Mouse (Mus musculus) MEL (cell line): ENCODE data around the gene Loxl1. TPM values are rescaled to one million over a fixed set of nuclear protein-coding genes. Genes with fewer than 3 reads are reported as not detected.

Experiments used
- DNase-seq: peaks from one replicate; pipeline ENCODE4 v3.0.0; 2011; ENCODE audit warnings: low read depth, low spot score
- H3K27ac ChIP-seq: 2 replicates; pipeline ENCODE4 v1.5.1; 2012; ENCODE audit warnings: low read depth, mild to moderate bottlenecking, control low read depth, low read length, moderate library complexity; ENCODE audit not compliant: control insufficient read depth
- H3K27me3 ChIP-seq, 2 experiments: fragments of 150-350 bp in 1 of 2; sonication (generic) in 1 of 2; 2 replicates each; pipeline ENCODE4 v1.6.1; 2012; ENCODE audit warnings: low read length in 2 of 2, mild to moderate bottlenecking in 2 of 2, improper control_type of control experiment in 1 of 2, moderate library complexity in 1 of 2; ENCODE audit not compliant: insufficient read depth in 2 of 2, control insufficient read depth in 1 of 2
- H3K36me3 ChIP-seq, 2 experiments: 2 replicates each; pipeline ENCODE4 v1.6.1; 2012 to 2014; ENCODE audit warnings: low read length in 2 of 2, improper control_type of control experiment in 1 of 2, inconsistent platforms in 1 of 2, mild to moderate bottlenecking in 1 of 2; ENCODE audit not compliant: insufficient read depth in 2 of 2, control insufficient read depth in 1 of 2
- H3K4me1 ChIP-seq, 2 experiments: fragments of 150-350 bp in 1 of 2; sonication (generic) in 1 of 2; 2 replicates each; pipeline ENCODE4 v1.6.1; 2012; ENCODE audit warnings: low read length in 2 of 2, improper control_type of control experiment in 1 of 2, mild to moderate bottlenecking in 1 of 2; ENCODE audit not compliant: insufficient read depth in 2 of 2, control insufficient read depth in 1 of 2
- H3K4me3 ChIP-seq, 2 experiments: fragments of 150-350 bp in 1 of 2; sonication (generic) in 1 of 2; 2 replicates each; pipeline ENCODE4 v1.5.1; 2012; ENCODE audit warnings: low read depth in 2 of 2, low read length in 2 of 2, mild to moderate bottlenecking in 2 of 2, moderate library complexity in 2 of 2, control low read depth in 1 of 2, improper control_type of control experiment in 1 of 2; ENCODE audit not compliant: control insufficient read depth in 1 of 2, insufficient read depth in 1 of 2
- H3K79me2 ChIP-seq: 2 replicates; pipeline ENCODE4 v1.6.1; 2012; ENCODE audit warnings: mild to moderate bottlenecking, low read length, moderate library complexity; ENCODE audit not compliant: control insufficient read depth, poor library complexity, insufficient read depth
- H3K9ac ChIP-seq: 2 replicates; pipeline ENCODE4 v1.6.1; 2012; ENCODE audit warnings: low read depth, mild to moderate bottlenecking, control low read depth, low read length, moderate library complexity; ENCODE audit not compliant: control insufficient read depth, poor library complexity, severe bottlenecking
- H3K9me3 ChIP-seq: fragments of 150-350 bp; sonication (generic); replicated peaks from 2 replicates; pipeline ENCODE4 v1.6.1; 2012; ENCODE audit warnings: mild to moderate bottlenecking, low read length, improper control_type of control experiment, moderate library complexity; ENCODE audit not compliant: insufficient read depth
- BHLHE40 ChIP-seq: IDR thresholded peaks from 2 replicates; pipeline ENCODE4 v1.6.1; 2012; ENCODE audit warnings: low read depth, mild to moderate bottlenecking, inconsistent platforms, low read length, improper control_type of control experiment, borderline replicate concordance
- CHD1 ChIP-seq: IDR thresholded peaks from 2 replicates; pipeline ENCODE4 v1.6.1; 2012; ENCODE audit warnings: low read depth, mild to moderate bottlenecking, inconsistent platforms, low read length, improper control_type of control experiment
- EP300 ChIP-seq, 2 experiments: IDR thresholded peaks; 2 replicates each; pipeline ENCODE4 v1.6.1; 2011; ENCODE audit warnings: improper control_type of control experiment in 2 of 2, low read length in 2 of 2, low read depth in 1 of 2, mild to moderate bottlenecking in 1 of 2
- ETS1 ChIP-seq: IDR thresholded peaks from 2 replicates; pipeline ENCODE4 v1.6.1; 2012; ENCODE audit warnings: low read depth, mild to moderate bottlenecking, inconsistent platforms, low read length, improper control_type of control experiment, moderate library complexity
- GABPA ChIP-seq: IDR thresholded peaks from 2 replicates; pipeline ENCODE4 v1.6.1; 2012; ENCODE audit warnings: low read depth, mild to moderate bottlenecking, inconsistent platforms, low read length, improper control_type of control experiment, moderate library complexity
- GATA1 ChIP-seq: IDR thresholded peaks from 2 replicates; pipeline ENCODE4 v1.6.1; 2011; ENCODE audit warnings: low read depth, low read length, improper control_type of control experiment
- JUND ChIP-seq: IDR thresholded peaks from 2 replicates; pipeline ENCODE4 v1.6.1; 2011; ENCODE audit warnings: low read depth, mild to moderate bottlenecking, improper control_type of control experiment, low read length
- MAX ChIP-seq: IDR thresholded peaks from 2 replicates; pipeline ENCODE4 v1.6.1; 2011; ENCODE audit warnings: low read length, improper control_type of control experiment
- MAZ ChIP-seq: IDR thresholded peaks from 2 replicates; pipeline ENCODE4 v1.6.1; 2012; ENCODE audit warnings: low read depth, mild to moderate bottlenecking, inconsistent platforms, low read length, improper control_type of control experiment
- NELFE ChIP-seq: IDR thresholded peaks from 2 replicates; pipeline ENCODE4 v1.6.1; 2011; ENCODE audit warnings: low read depth, low read length, improper control_type of control experiment
- POLR2AphosphoS2 ChIP-seq: IDR thresholded peaks from 2 replicates; pipeline ENCODE4 v1.6.1; 2011; ENCODE audit warnings: low read length, improper control_type of control experiment
- RAD21 ChIP-seq: IDR thresholded peaks from 2 replicates; pipeline ENCODE4 v1.6.1; 2011; ENCODE audit warnings: mild to moderate bottlenecking, low read depth, low read length, improper control_type of control experiment
- RCOR1 ChIP-seq: IDR thresholded peaks from 2 replicates; pipeline ENCODE4 v1.6.1; 2012; ENCODE audit warnings: low read depth, mild to moderate bottlenecking, inconsistent platforms, low read length, improper control_type of control experiment
- SIN3A ChIP-seq: IDR thresholded peaks from 2 replicates; pipeline ENCODE4 v1.6.1; 2012; ENCODE audit warnings: low read length, improper control_type of control experiment, inconsistent platforms
- TCF12 ChIP-seq: IDR thresholded peaks from 2 replicates; pipeline ENCODE4 v1.6.1; 2014; ENCODE audit warnings: low read depth, mild to moderate bottlenecking, inconsistent platforms, low read length, improper control_type of control experiment, moderate library complexity
- USF2 ChIP-seq, 2 experiments: IDR thresholded peaks; 2 replicates each; pipeline ENCODE4 v1.6.1; 2011 to 2012; ENCODE audit warnings: improper control_type of control experiment in 2 of 2, low read length in 2 of 2, borderline replicate concordance in 1 of 2, inconsistent platforms in 1 of 2, low read depth in 1 of 2, mild to moderate bottlenecking in 1 of 2; ENCODE audit not compliant: insufficient read depth in 1 of 2
- ZC3H11A ChIP-seq: IDR thresholded peaks from 2 replicates; pipeline ENCODE4 v1.6.1; 2012; ENCODE audit warnings: low read depth, mild to moderate bottlenecking, inconsistent platforms, low read length, improper control_type of control experiment
- ZKSCAN1 ChIP-seq: IDR thresholded peaks from 2 replicates; pipeline ENCODE4 v1.6.1; 2012; ENCODE audit warnings: low read depth, mild to moderate bottlenecking, inconsistent platforms, low read length, improper control_type of control experiment, moderate library complexity
- ZNF384 ChIP-seq: IDR thresholded peaks from 2 replicates; pipeline ENCODE4 v1.6.1; 2012; ENCODE audit warnings: low read depth, mild to moderate bottlenecking, inconsistent platforms, low read length, improper control_type of control experiment
- polyA plus RNA-seq, 2 experiments: library from polyadenylated mRNA; stranded (reverse) in 1 of 2; unstranded in 1 of 2; fragments of >175 nt in 1 of 2; fragments of >200 nt in 1 of 2; gene quantifications; 2 replicates each; pipeline versions ENCODE4 v1.2.1 to v1.2.4; 2012; ENCODE audit warnings: low replicate concordance in 2 of 2, low read depth in 1 of 2; ENCODE audit not compliant: insufficient read length in 2 of 2, insufficient read depth in 1 of 2, missing spikeins in 1 of 2
- total RNA-seq: library from RNA; depleted of rRNA; stranded (reverse); fragments of 300-350 nt; gene quantifications from 2 replicates; pipeline ENCODE4 v1.2.3, GENCODE M21; 2012; rRNA removed

The Loxl1 gene
- total RNA-seq = not detected in 2 replicates
- polyA plus RNA-seq = not detected

GRCm38 (mm10) chr9:58312944-58313359 lies at the start of gene Loxl1:
TSS of gene Loxl1 (minus strand) at chr9:58313186.
- Histone ChIP-seq H3K27ac (no peak within 1 kb of the TSS), H3K9me3 (no peaks in the 10 kb centered on the region), H3K9ac (no peak within 1 kb of the TSS), H3K4me3 (no peak within 1 kb of the TSS), H3K36me3 (no peaks in the 10 kb centered on the region), H3K79me2 (no peaks in the 10 kb centered on the region), H3K4me1 (no peaks in the 10 kb centered on the region), H3K27me3 (peaks cover 2 to 3% of the 10 kb centered on the region in 2 experiments; a peak in 2 of 4 replicates)
- DNase-seq = no peak
- TF ChIP-seq TCF12 = no peak

GRCm38 (mm10) chr9:58361956-58362355 lies 49.0 kb upstream of the Loxl1 start:
- H3K27ac ChIP-seq = no peak overlapping the region
- H3K36me3 ChIP-seq = no peaks in the 10 kb centered on the region
- H3K9me3 ChIP-seq = no peaks in the 10 kb centered on the region
- no peaks in the 10 kb centered on the region; a peak in 1 of 4 replicates for H3K27me3 ChIP-seq
- H3K9ac ChIP-seq = no peak overlapping the region
- H3K4me1 ChIP-seq = no peaks in the 10 kb centered on the region
- no peak for TF ChIP-seq SIN3A
- TF ChIP-seq ZKSCAN1 = no peak
- TF ChIP-seq GATA1 = no peak
- no peak for TF ChIP-seq USF2 (IDR thresholded peaks at IDR 0.05; ENCODE audit: borderline replicate concordance in 1 of 2, insufficient read depth in 1 of 2, low read depth in 1 of 2, low read length in 2 of 2)
- no peak for TF ChIP-seq MAZ
- no peaks in the 10 kb centered on the region for H3K79me2 ChIP-seq
- DNase-seq = no peak
- no peak overlapping the region for H3K4me3 ChIP-seq

GRCm38 (mm10) chr9:58361373-58361772 lies 48.4 kb upstream of the Loxl1 start:
- Histone ChIP-seq H3K9me3 (no peaks in the 10 kb centered on the region), H3K27ac (no peak overlapping the region), H3K79me2 (no peaks in the 10 kb centered on the region), H3K27me3 (no peaks in the 10 kb centered on the region; a peak in 1 of 4 replicates), H3K4me3 (no peak overlapping the region), H3K36me3 (no peaks in the 10 kb centered on the region), H3K9ac (no peak overlapping the region), H3K4me1 (no peaks in the 10 kb centered on the region)
- DNase-seq = no peak
- TF ChIP-seq MAX = no peak
- TF ChIP-seq NELFE = no peak
- no peak for TF ChIP-seq RCOR1
- TF ChIP-seq JUND = no peak
- no peak for TF ChIP-seq BHLHE40
- TF ChIP-seq POLR2AphosphoS2 = no peak
- no peak for TF ChIP-seq USF2 (IDR thresholded peaks at IDR 0.05; ENCODE audit: borderline replicate concordance in 1 of 2, insufficient read depth in 1 of 2, low read depth in 1 of 2, low read length in 2 of 2)
- no peak for TF ChIP-seq EP300 (IDR thresholded peaks at IDR 0.05; ENCODE audit: low read depth in 1 of 2, low read length in 2 of 2)
- no peak for TF ChIP-seq ZKSCAN1
- TF ChIP-seq TCF12 = no peak
- no peak for TF ChIP-seq CHD1
- TF ChIP-seq ETS1 = no peak
- TF ChIP-seq RAD21 = no peak
- no peak for TF ChIP-seq GATA1
- no peak for TF ChIP-seq GABPA
- no peak for TF ChIP-seq ZNF384
- TF ChIP-seq MAZ = no peak
- no peak for TF ChIP-seq ZC3H11A
- TF ChIP-seq, all 39 proteins: peak for 0
